Mouse (Mus musculus) intestine, embryonic 16.5 days (tissue): ENCODE data around the gene Baiap2. TPM values are rescaled to one million over a fixed set of nuclear protein-coding genes. Genes with fewer than 3 reads are reported as not detected.
A peak's percentile ranks its signal among the peaks of the same experiment; 100 is the strongest.

Source experiments
- microRNA counts: library from miRNA; unstranded; fragments of <30 nt; microRNA quantifications from one replicate; lab custom pipeline; 2016
- microRNA-seq: library from miRNA; unstranded; fragments of <30 nt; microRNA quantifications from one replicate; pipeline ENCODE4, GENCODE M21; 2016
- polyA plus RNA-seq: library from polyadenylated mRNA; unstranded; fragments of >200 nt; fragmentation: Nextera tagmentation; extraction: Ambion mirVana; gene quantifications from 2 replicates; pipeline ENCODE4 v1.2.1, GENCODE M21; 2015

Baiap2 gene
- polyA plus RNA-seq, 1 experiment from 2014 or later: 11.8 TPM

MicroRNAs within 50 kb of the gene (microRNA counts, 519-probe panel; counts per million panel counts)
- 2,332 counts per million, percentile 55 among the panel's probes with 10 or more counts for microRNA mmu-miR-338-3p (lab: Ali Mortazavi, UCI)
- microRNA mmu-miR-338-5p (lab: Ali Mortazavi, UCI): 1,695 counts per million, percentile 24 among the panel's probes with 10 or more counts

Small RNAs within 50 kb of the gene (microRNA-seq; reads per million reads assigned to microRNA genes)
- gene Mir3065 (not detected), gene Mir338 (not detected)

Other genes with a start within 250 kb of the Baiap2 start
- 92.2 and 94.3 TPM in 2 replicates for gene Chmp6, start 29.3 kb upstream of the Baiap2 start, polyA plus RNA-seq
- gene Aatk, start 104.4 kb downstream of the Baiap2 start, polyA plus RNA-seq: 1.7 and 2.3 TPM in 2 replicates
- gene Cep131, start 144.1 kb downstream of the Baiap2 start, polyA plus RNA-seq: 12.0 and 12.2 TPM in 2 replicates
- 21.1 and 22.5 TPM in 2 replicates for gene Tepsin, start 156.0 kb downstream of the Baiap2 start, polyA plus RNA-seq
- gene Ndufaf8, start 156.2 kb downstream of the Baiap2 start, polyA plus RNA-seq: 113 and 119 TPM in 2 replicates
- 84.6 and 91.4 TPM in 2 replicates for gene Slc38a10, start 208.6 kb downstream of the Baiap2 start, polyA plus RNA-seq